Mouse (Mus musculus) forebrain, embryonic 14.5 days (tissue): ENCODE measurements around the gene Gm5148. TPM values are rescaled to one million over a fixed set of nuclear protein-coding genes. Genes with fewer than 3 reads are reported as not detected.

Source experiments
- ATAC-seq: fragments of 200-750 bp; cut with Nextera tagmentation; 2 replicates; pipeline ENCODE4 v1.8.0; 2017; ENCODE audit warnings: mild to moderate bottlenecking, moderate library complexity
- DNase-seq: peaks from one replicate; pipeline ENCODE4 v3.0.0-alpha.2; 2015; ENCODE audit warnings: low spot score
- H3K27ac ChIP-seq: fragments of 300-500 bp; sonication (generic); 2 replicates; pipeline ENCODE4 v1.5.1; 2014; ENCODE audit warnings: low read depth, mild to moderate bottlenecking, control low read depth, low read length, moderate library complexity
- H3K27me3 ChIP-seq: fragments of 300-500 bp; sonication (generic); replicated peaks from 2 replicates; pipeline ENCODE4 v1.6.1; 2014; ENCODE audit warnings: low read length, control low read depth, mixed read lengths; ENCODE audit not compliant: control insufficient read depth, insufficient read depth
- H3K36me3 ChIP-seq: fragments of 300-500 bp; sonication (generic); 2 replicates; pipeline ENCODE4 v1.6.1; 2014; ENCODE audit warnings: low read length, control low read depth; ENCODE audit not compliant: control insufficient read depth, insufficient read depth
- H3K4me1 ChIP-seq: fragments of 300-500 bp; sonication (generic); 2 replicates; pipeline ENCODE4 v1.6.1; 2014; ENCODE audit warnings: antibody characterized with exemption, low read length, control low read depth; ENCODE audit not compliant: control insufficient read depth, insufficient read depth
- H3K4me2 ChIP-seq: fragments of 300-500 bp; sonication (generic); 2 replicates; pipeline ENCODE4 v1.6.1; 2014; ENCODE audit warnings: mild to moderate bottlenecking, control low read depth, low read length
- H3K4me3 ChIP-seq: fragments of 300-500 bp; sonication (generic); 2 replicates; pipeline ENCODE4 v1.5.1; 2014; ENCODE audit warnings: low read depth, low read length, control low read depth
- H3K9ac ChIP-seq: fragments of 300-500 bp; sonication (generic); 2 replicates; pipeline ENCODE4 v1.6.1; 2014; ENCODE audit warnings: mild to moderate bottlenecking, low read length, control low read depth, moderate library complexity
- H3K9me3 ChIP-seq: fragments of 300-500 bp; sonication (generic); replicated peaks from 2 replicates; pipeline ENCODE4 v1.6.1; 2016; ENCODE audit warnings: low read length, control low read depth, mixed read lengths; ENCODE audit not compliant: control insufficient read depth
- whole genome bisulfite sequencing: fragments of 180-500 bp; shearing (Covaris S2); extraction: QIAGEN DNeasy Blood & Tissue Kit; methylation state at CpG from one replicate; pipeline ENCODE4 v1.1.7; 2014; 5-methylcytosine and 5-hydroxymethylcytosine counted together
- polyA plus RNA-seq: library from polyadenylated mRNA; unstranded; fragments of >200 nt; fragmentation: Nextera tagmentation; extraction: Ambion mirVana; gene quantifications from 2 replicates; pipeline ENCODE4 v1.2.1, GENCODE M21; 2014

Gm5148 gene
- 7.4 and 8.8 TPM in 2 replicates for polyA plus RNA-seq

- Histone ChIP-seq H3K9me3 (no peaks in the 10 kb centered on the region), H3K27me3 (no peaks in the 10 kb centered on the region), H3K36me3 (no peaks in the 10 kb centered on the region), H3K4me1 (peaks cover 7% of the 10 kb centered on the region), H3K27ac (peak within 1 kb of the TSS; percentile 52), H3K4me2 (peak within 1 kb of the TSS; percentile 81), H3K4me3 (peak within 1 kb of the TSS; percentile 38), H3K9ac (peak within 1 kb of the TSS; percentile 61)
- ATAC-seq (peak; percentile 69), DNase-seq (peak; percentile 67)
- WGBS = 1% methylated on average over 24 of the region's 24 CpGs
Observed at GRCm38 (mm10) chr3:37724171-37724804, at the start of gene Gm5148. Gene Gm5148 (minus strand): TSS chr3:37724490.

- Histone ChIP-seq H3K9me3 (no peaks in the 10 kb centered on the region), H3K27ac (no peak overlapping the region), H3K4me2 (no peak overlapping the region), H3K4me1 (peaks cover 14% of the 10 kb centered on the region), H3K36me3 (no peaks in the 10 kb centered on the region), H3K27me3 (no peaks in the 10 kb centered on the region), H3K9ac (no peak overlapping the region), H3K4me3 (no peak overlapping the region)
- no peak for ATAC-seq
- DNase-seq = no peak
Observed at GRCm38 (mm10) chr3:37770951-37771350, 46.7 kb upstream of the Gm5148 start.

GRCm38 (mm10) chr3:37769268-37769756 is 45.0 kb upstream of the Gm5148 start:
- H3K9ac ChIP-seq = peak overlapping the region; percentile 29; the same call in 1 of the 2 replicates
- H3K4me1 ChIP-seq = peaks cover 14% of the 10 kb centered on the region
- H3K4me3 ChIP-seq = no peak overlapping the region
- peak; percentile 81 for DNase-seq
- peak overlapping the region; percentile 63 for H3K27ac ChIP-seq
- 17% methylated on average over 5 of the region's 5 CpGs for WGBS
- no peaks in the 10 kb centered on the region for H3K9me3 ChIP-seq
- ATAC-seq = peak; percentile 83
- peak overlapping the region; percentile 26; the same call in 1 of the 2 replicates for H3K4me2 ChIP-seq
- H3K36me3 ChIP-seq = no peaks in the 10 kb centered on the region
- H3K27me3 ChIP-seq = no peaks in the 10 kb centered on the region

GRCm38 (mm10) chr3:37767147-37768015 is 43.1 kb upstream of the Gm5148 start:
- no peak overlapping the region for H3K4me3 ChIP-seq
- ATAC-seq (no peak), DNase-seq (no peak)
- peaks cover 14% of the 10 kb centered on the region for H3K4me1 ChIP-seq
- H3K36me3 ChIP-seq = no peaks in the 10 kb centered on the region
- no peaks in the 10 kb centered on the region for H3K27me3 ChIP-seq
- no peak overlapping the region for H3K27ac ChIP-seq
- no peaks in the 10 kb centered on the region for H3K9me3 ChIP-seq
- 79% methylated on average over 12 of the region's 12 CpGs for WGBS
- no peak overlapping the region for H3K9ac ChIP-seq
- no peak overlapping the region for H3K4me2 ChIP-seq

- Histone ChIP-seq H3K36me3 (no peaks in the 10 kb centered on the region), H3K4me1 (peaks cover 14% of the 10 kb centered on the region), H3K4me3 (no peak overlapping the region), H3K27ac (no peak overlapping the region), H3K4me2 (no peak overlapping the region), H3K9ac (no peak overlapping the region), H3K9me3 (no peaks in the 10 kb centered on the region), H3K27me3 (no peaks in the 10 kb centered on the region)
- ATAC-seq = no peak
- DNase-seq = no peak
- 70% methylated on average over 4 of the region's 4 CpGs for WGBS
Observed at GRCm38 (mm10) chr3:37766628-37767027, 42.3 kb upstream of the Gm5148 start.

- no peak overlapping the region for H3K4me3 ChIP-seq
- WGBS = 86% methylated on average over 5 of the region's 5 CpGs
- ATAC-seq (no peak), DNase-seq (no peak)
- H3K36me3 ChIP-seq = no peaks in the 10 kb centered on the region
- no peak overlapping the region for H3K4me2 ChIP-seq
- no peaks in the 10 kb centered on the region for H3K27me3 ChIP-seq
- no peaks in the 10 kb centered on the region for H3K9me3 ChIP-seq
- H3K27ac ChIP-seq = no peak overlapping the region
- H3K9ac ChIP-seq = no peak overlapping the region
- H3K4me1 ChIP-seq = peaks cover 14% of the 10 kb centered on the region
Observed at GRCm38 (mm10) chr3:37765971-37766370, 41.7 kb upstream of the Gm5148 start.

- no peaks in the 10 kb centered on the region for H3K27me3 ChIP-seq
- H3K4me2 ChIP-seq = no peak overlapping the region
- no peaks in the 10 kb centered on the region for H3K9me3 ChIP-seq
- no peak overlapping the region for H3K4me3 ChIP-seq
- WGBS = 91% methylated on average over 3 of the region's 3 CpGs
- H3K36me3 ChIP-seq = no peaks in the 10 kb centered on the region
- ATAC-seq = no peak
- H3K9ac ChIP-seq = no peak overlapping the region
- H3K27ac ChIP-seq = no peak overlapping the region
- DNase-seq = no peak
- peaks cover 14% of the 10 kb centered on the region for H3K4me1 ChIP-seq
Observed at GRCm38 (mm10) chr3:37765275-37765674, 41.0 kb upstream of the Gm5148 start.

- Histone ChIP-seq H3K27ac (no peak overlapping the region), H3K9me3 (no peaks in the 10 kb centered on the region), H3K9ac (no peak overlapping the region), H3K4me1 (peaks cover 8% of the 10 kb centered on the region), H3K36me3 (no peaks in the 10 kb centered on the region), H3K27me3 (no peaks in the 10 kb centered on the region), H3K4me3 (no peak overlapping the region), H3K4me2 (no peak overlapping the region)
- DNase-seq (no peak), ATAC-seq (no peak)
- 83% methylated on average over 3 of the region's 3 CpGs for WGBS
Observed at GRCm38 (mm10) chr3:37762303-37762702, 38.0 kb upstream of the Gm5148 start.

- WGBS = 27% methylated on average over 5 of the region's 5 CpGs
- ATAC-seq = no peak
Observed at GRCm38 (mm10) chr3:37761741-37762140, 37.5 kb upstream of the Gm5148 start.

More at GRCm38 (mm10) chr3:37761741-37762140, 37.5 kb upstream of the Gm5148 start:
- H3K27ac ChIP-seq = no peak overlapping the region
- peaks cover 8% of the 10 kb centered on the region for H3K4me1 ChIP-seq
- no peak overlapping the region for H3K4me2 ChIP-seq
- no peaks in the 10 kb centered on the region for H3K27me3 ChIP-seq
- H3K9ac ChIP-seq = no peak overlapping the region
- H3K4me3 ChIP-seq = no peak overlapping the region
- no peak for DNase-seq
- H3K9me3 ChIP-seq = no peaks in the 10 kb centered on the region
- H3K36me3 ChIP-seq = no peaks in the 10 kb centered on the region
